Mouse (Mus musculus) lung, embryonic 16.5 days (tissue): ENCODE measurements around the gene Psmb10. TPM values are rescaled to one million over a fixed set of nuclear protein-coding genes. Genes with fewer than 3 reads are reported as not detected.

ENCODE experiments used
- ATAC-seq: fragments of 200-750 bp; cut with Nextera tagmentation; 2 replicates; pipeline ENCODE4 v1.8.0; 2017; ENCODE audit warnings: low read depth, mild to moderate bottlenecking, moderate library complexity
- H3K27ac ChIP-seq: fragments of 300-500 bp; sonication (generic); 2 replicates; pipeline ENCODE4 v1.5.1; 2014; ENCODE audit warnings: mild to moderate bottlenecking, control low read depth, low read length
- H3K27me3 ChIP-seq: fragments of 300-500 bp; sonication (generic); 2 replicates; pipeline ENCODE4 v1.6.1; 2014; ENCODE audit warnings: low read depth, low read length, mixed read lengths; ENCODE audit not compliant: control insufficient read depth, insufficient read depth
- H3K36me3 ChIP-seq: fragments of 300-500 bp; sonication (generic); 2 replicates; pipeline ENCODE4 v1.6.1; 2014; ENCODE audit warnings: low read length; ENCODE audit not compliant: control insufficient read depth, insufficient read depth
- H3K4me1 ChIP-seq: fragments of 300-500 bp; sonication (generic); replicated peaks from 2 replicates; pipeline ENCODE4 v1.6.1; 2014; ENCODE audit warnings: low read length, mixed read lengths; ENCODE audit not compliant: control insufficient read depth, insufficient read depth
- H3K4me2 ChIP-seq: fragments of 300-500 bp; sonication (generic); 2 replicates; pipeline ENCODE4 v1.6.1; 2014; ENCODE audit warnings: low read depth, low read length, control low read depth
- H3K4me3 ChIP-seq: fragments of 300-500 bp; sonication (generic); 2 replicates; pipeline ENCODE4 v1.5.1; 2014; ENCODE audit warnings: mild to moderate bottlenecking, low read length, control low read depth
- H3K9ac ChIP-seq: fragments of 300-500 bp; sonication (generic); 2 replicates; pipeline ENCODE4 v1.6.1; 2014; ENCODE audit warnings: low read length, control low read depth
- H3K9me3 ChIP-seq: fragments of 300-500 bp; sonication (generic); 2 replicates; pipeline ENCODE4 v1.6.1; 2016; ENCODE audit warnings: low read length; ENCODE audit not compliant: control insufficient read depth
- WGBS: fragments of 180-500 bp; shearing (Covaris S2); extraction: QIAGEN DNeasy Blood & Tissue Kit; methylation state at CpG from one replicate; pipeline ENCODE4 v1.1.7; 2014; 5-methylcytosine and 5-hydroxymethylcytosine counted together
- polyA plus RNA-seq: library from polyadenylated mRNA; unstranded; fragments of >200 nt; fragmentation: Nextera tagmentation; extraction: Ambion mirVana; gene quantifications from 2 replicates; pipeline ENCODE4 v1.2.1, GENCODE M21; 2015

The Psmb10 gene
- polyA plus RNA-seq, 1 experiment from 2014 or later, result 39.7 TPM

DNA sequence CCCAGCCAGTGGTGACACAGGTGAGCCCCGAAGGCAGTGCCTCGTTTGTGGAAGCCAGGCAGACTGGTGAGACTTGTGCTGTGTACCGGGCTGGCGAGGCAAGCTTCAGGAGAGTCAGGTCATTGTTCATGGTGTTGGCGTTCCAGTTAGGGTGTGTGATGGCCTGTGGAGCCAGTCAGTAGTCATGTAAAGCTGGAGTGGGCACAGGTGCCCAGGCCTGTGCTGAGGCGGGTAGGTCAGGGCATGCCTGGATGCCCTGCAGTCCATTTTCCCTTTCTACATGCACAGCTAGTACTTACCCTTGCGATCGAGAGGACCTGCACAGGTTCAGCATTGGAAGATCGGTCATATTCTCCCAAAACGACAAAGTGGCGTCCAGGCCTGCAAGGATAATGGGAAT, 5.7 kb downstream of the Psmb10 start:
- no peak overlapping the region for H3K9ac ChIP-seq
- no peak overlapping the region for H3K27ac ChIP-seq
- WGBS, result 88% methylated on average over 11 of the region's 11 CpGs
- no peak for ATAC-seq
- no peak overlapping the region for H3K4me3 ChIP-seq
- no peaks in the 10 kb centered on the region for H3K27me3 ChIP-seq
- H3K4me1 ChIP-seq, result peaks cover 7% of the 10 kb centered on the region
- H3K36me3 ChIP-seq, result 0 out of 2 replicates have a peak, but pooled peaks cover 6% of the 10 kb centered on the region
- no peaks in the 10 kb centered on the region for H3K9me3 ChIP-seq
- H3K4me2 ChIP-seq, result no peak overlapping the region

DNA sequence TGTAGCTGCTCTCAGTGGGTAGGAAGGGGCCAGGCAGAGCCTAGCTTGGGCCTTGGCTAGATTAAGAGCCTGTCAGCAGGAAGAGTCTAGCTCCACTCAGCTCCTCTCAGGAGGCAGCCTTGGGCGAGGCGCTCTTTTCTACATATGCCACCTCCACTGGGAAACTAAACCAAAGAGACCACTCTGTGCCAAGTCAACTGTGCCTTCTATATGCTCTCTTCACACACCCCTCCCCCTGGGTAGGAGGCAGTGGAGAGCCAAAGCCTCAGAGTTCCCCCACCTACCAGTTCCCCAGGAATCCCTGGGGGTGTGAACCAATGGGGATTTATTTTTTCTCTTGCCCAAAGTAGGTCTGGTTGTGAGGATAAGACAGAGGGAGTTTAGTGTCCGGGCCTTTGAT, 7.0 kb downstream of the Psmb10 start:
- Histone ChIP-seq H3K36me3 (0 out of 2 replicates have a peak, but pooled peaks cover 6% of the 10 kb centered on the region), H3K27ac (no peak overlapping the region), H3K27me3 (no peaks in the 10 kb centered on the region), H3K4me1 (peaks cover 2% of the 10 kb centered on the region), H3K9me3 (no peaks in the 10 kb centered on the region), H3K9ac (no peak overlapping the region), H3K4me2 (no peak overlapping the region), H3K4me3 (no peak overlapping the region)
- 85% methylated on average over 3 of the region's 3 CpGs for WGBS
- ATAC-seq, result no peak

DNA sequence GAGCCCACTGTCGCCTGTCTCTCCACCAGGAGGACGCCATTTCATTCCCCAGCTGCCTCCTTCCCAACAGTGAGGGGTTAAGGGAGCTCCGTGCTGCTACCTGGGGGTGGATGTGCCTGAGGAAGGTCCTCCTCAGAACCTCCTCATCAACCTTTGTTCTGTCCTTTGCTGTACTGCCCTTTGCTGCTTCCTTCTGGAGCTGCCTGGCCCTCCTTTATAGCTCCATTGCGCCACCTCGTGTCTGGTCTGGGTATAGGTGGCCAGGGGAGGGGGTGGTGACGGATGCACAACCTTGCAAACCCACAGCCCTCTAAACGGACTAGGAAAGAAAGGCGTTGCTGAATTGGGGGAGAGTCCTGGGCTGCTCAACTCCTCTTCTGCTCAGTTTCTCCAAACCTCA, 7.6 kb downstream of the Psmb10 start:
- no peak overlapping the region for H3K4me3 ChIP-seq
- 0 out of 2 replicates have a peak, but pooled peaks cover 6% of the 10 kb centered on the region for H3K36me3 ChIP-seq
- no peaks in the 10 kb centered on the region for H3K4me1 ChIP-seq
- no peaks in the 10 kb centered on the region for H3K9me3 ChIP-seq
- H3K4me2 ChIP-seq, result no peak overlapping the region
- no peak overlapping the region for H3K9ac ChIP-seq
- WGBS, result 18% methylated on average over 8 of the region's 8 CpGs
- H3K27ac ChIP-seq, result no peak overlapping the region
- H3K27me3 ChIP-seq, result no peaks in the 10 kb centered on the region
- peak; percentile 54 for ATAC-seq

DNA sequence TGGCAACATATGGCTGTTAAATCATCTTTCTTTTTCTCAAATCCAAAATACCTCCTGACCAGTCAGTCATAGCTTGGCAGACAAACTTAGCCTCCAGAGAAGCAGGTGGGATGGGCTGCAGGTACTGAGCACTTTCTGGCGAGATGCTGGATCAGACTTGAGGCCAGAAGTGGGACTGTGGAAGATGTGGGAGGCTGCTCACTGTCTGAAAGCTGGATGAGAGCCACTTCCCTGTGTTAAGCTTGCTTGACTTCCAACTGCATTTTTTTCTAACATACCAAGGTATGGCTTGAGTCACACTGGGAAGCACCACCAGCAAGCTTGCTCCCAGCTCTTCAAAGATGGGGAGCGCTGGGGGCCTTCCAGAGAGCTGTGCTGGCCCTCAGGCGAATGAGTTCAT, 13.1 kb downstream of the Psmb10 start:
- H3K9me3 ChIP-seq, result no peaks in the 10 kb centered on the region
- no peak overlapping the region for H3K4me2 ChIP-seq
- H3K4me3 ChIP-seq, result no peak overlapping the region
- H3K36me3 ChIP-seq, result 0 out of 2 replicates have a peak, but pooled peaks cover 4% of the 10 kb centered on the region
- 64% methylated on average over 3 of the region's 3 CpGs for WGBS
- H3K27me3 ChIP-seq, result no peaks in the 10 kb centered on the region
- H3K9ac ChIP-seq, result no peak overlapping the region
- no peak overlapping the region for H3K27ac ChIP-seq
- no peak for ATAC-seq
- no peaks in the 10 kb centered on the region for H3K4me1 ChIP-seq

DNA sequence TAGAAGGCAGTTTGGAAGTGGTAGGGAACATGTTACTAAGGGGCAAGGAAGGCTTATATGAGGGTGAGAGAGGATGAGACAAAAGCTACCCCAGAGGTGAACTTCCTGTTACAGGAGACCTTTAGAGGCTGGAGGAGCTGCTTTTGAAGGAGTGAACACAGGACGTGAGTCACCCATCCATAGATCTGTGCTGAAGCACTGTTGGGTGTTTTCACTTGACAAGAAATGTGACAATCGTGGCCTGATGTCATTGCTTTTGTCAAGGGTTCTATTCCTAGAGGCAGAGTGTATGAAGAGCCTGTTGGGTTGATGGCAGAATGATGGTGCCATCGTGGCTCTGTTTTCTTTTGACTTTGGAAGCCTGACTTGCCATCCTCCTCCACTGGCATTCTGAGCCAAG, 18.9 kb downstream of the Psmb10 start:
- no peak for ATAC-seq
- Histone ChIP-seq H3K4me3 (no peak overlapping the region), H3K4me1 (no peaks in the 10 kb centered on the region), H3K9ac (no peak overlapping the region), H3K36me3 (peaks cover 9% of the 10 kb centered on the region; the same call in 1 of the 2 replicates), H3K4me2 (no peak overlapping the region), H3K9me3 (no peaks in the 10 kb centered on the region), H3K27ac (no peak overlapping the region), H3K27me3 (no peaks in the 10 kb centered on the region)
- 80% methylated on average over 3 of the region's 3 CpGs for WGBS

DNA sequence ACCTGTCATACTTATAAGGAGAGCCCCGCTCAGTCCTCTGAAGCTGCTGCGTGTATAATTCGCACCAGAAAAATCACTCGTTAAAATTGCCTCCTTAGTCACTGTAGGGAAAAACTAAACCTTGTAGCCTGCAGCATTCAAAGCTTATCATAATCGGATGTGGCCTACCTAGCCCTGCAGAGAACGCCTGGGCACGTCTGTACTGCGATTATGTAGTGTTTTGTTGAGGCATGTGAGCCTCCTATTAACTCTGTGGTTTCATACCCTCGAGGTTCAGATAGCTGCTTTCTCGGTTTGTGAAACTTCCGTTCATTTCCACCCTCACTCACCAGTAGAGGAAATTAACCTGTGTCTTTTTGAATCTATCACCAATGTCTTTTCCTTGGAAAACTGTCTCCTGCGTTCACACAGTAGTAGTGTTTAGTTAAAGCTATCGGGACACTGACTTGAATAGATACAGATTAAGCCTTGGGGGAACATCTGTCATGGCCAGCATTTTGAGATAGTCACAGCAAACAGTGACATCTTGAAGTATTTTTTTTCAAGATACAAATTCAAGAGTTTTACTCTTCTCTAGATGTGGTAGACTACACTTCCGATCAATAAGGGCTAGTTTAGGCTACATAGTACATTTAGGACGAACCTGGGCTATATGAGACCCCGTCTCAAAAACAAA, 37.2 kb downstream of the Psmb10 start:
- Histone ChIP-seq H3K9me3 (no peaks in the 10 kb centered on the region), H3K4me1 (peaks cover 7% of the 10 kb centered on the region), H3K4me2 (peak overlapping the region; percentile 79), H3K27ac (peak overlapping the region; percentile 85), H3K9ac (peak overlapping the region; percentile 97), H3K4me3 (peak overlapping the region; percentile 85), H3K36me3 (0 out of 2 replicates have a peak, but pooled peaks cover 2% of the 10 kb centered on the region), H3K27me3 (no peaks in the 10 kb centered on the region)
- 28% methylated on average over 16 of the region's 16 CpGs for WGBS
- no peak for ATAC-seq

DNA sequence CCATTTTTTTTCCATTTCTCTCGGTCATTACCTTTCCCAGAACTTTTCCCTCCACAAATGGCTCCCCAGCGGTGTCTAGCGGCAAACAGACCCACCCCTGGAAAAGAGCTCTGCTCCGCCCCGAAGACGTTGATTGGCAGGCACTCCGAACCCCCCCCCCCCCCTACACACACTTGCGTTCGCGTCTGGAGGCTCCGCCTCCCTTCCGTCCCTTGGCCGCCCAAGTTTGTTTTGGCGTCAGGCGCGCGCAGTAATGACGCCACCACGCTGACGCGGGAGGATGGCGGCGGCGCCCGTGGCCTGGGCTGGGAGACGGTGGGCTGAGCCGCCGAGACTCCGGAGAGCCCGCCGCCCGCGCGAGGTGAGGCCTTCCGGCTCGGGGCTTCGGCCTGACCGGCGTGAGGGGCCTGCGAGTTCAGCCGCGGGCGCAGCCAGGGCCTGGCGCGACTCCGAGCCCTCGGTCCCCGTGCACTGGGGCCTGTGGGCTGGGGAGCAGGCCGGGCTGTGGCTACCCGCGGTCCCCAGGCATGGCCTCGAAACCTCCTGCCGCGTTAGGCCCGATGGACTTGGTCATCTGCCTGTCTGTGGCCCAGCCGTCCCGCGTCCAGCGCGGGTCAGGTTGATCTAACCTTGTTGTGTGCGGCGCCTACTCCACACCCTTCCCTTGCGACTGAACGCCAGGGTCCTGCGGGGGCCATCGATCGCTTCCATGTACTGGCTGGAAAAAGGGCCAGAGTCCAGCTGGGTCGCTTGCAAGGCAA, 37.9 kb downstream of the Psmb10 start, which contains the start of gene Pskh1:
Gene Pskh1, plus strand, starts transcription at position 262 of the 761 bp plus-strand sequence.
- WGBS, result 0% methylated on average over 68 of the region's 68 CpGs

DNA sequence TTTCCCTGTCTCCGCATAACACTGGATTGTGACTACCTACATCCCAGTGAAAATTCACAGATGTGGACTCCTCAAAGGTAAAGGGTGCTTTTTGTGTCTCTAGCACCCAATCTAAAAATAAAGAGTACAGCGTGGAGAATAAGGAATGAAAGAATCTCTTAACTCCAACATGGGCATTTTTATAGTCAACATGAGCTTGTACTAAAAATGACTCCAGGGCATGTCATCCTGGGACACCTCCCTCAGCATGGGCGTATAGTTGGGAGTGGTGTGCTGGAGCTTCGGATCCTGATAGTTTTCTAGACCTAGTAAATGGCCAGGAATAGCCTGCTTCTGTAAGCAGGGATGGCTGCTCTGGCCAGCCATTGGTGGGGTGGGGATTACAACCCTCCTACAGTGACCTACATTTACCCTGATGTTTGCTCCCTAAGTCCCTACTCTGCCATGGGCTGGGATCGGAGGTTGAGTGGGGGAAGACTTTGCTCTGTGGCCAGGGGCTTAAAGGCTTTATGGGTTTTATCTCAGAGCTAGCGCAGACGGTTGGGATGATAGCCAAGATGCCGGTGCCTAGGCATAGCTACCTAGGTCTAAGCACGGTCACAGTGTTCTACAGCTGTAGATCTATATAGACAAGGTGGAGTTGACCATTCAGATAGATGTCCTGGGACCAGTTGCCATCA, 40.3 kb downstream of the Psmb10 start:
- ATAC-seq, result no peak
- Histone ChIP-seq H3K4me3 (no peak overlapping the region), H3K9ac (0 out of 2 replicates have a peak overlapping the region, but pooled peaks have one; percentile 4), H3K9me3 (no peaks in the 10 kb centered on the region), H3K4me2 (no peak overlapping the region), H3K27ac (no peak overlapping the region), H3K36me3 (no peaks in the 10 kb centered on the region; the same call in 1 of the 2 replicates), H3K4me1 (peaks cover 9% of the 10 kb centered on the region), H3K27me3 (no peaks in the 10 kb centered on the region)
- WGBS, result 79% methylated on average over 9 of the region's 9 CpGs

More for the DNA sequence above, 37.9 kb downstream of the Psmb10 start, which contains the start of gene Pskh1:
- Histone ChIP-seq H3K27me3 (no peaks in the 10 kb centered on the region), H3K4me3 (peak within 1 kb of the TSS; percentile 85), H3K4me1 (peaks cover 7% of the 10 kb centered on the region), H3K9me3 (no peaks in the 10 kb centered on the region), H3K27ac (peak within 1 kb of the TSS; percentile 85), H3K36me3 (0 out of 2 replicates have a peak, but pooled peaks cover 2% of the 10 kb centered on the region), H3K9ac (peak within 1 kb of the TSS; percentile 97), H3K4me2 (peak within 1 kb of the TSS; percentile 79)
- peak; percentile 98 for ATAC-seq

DNA sequence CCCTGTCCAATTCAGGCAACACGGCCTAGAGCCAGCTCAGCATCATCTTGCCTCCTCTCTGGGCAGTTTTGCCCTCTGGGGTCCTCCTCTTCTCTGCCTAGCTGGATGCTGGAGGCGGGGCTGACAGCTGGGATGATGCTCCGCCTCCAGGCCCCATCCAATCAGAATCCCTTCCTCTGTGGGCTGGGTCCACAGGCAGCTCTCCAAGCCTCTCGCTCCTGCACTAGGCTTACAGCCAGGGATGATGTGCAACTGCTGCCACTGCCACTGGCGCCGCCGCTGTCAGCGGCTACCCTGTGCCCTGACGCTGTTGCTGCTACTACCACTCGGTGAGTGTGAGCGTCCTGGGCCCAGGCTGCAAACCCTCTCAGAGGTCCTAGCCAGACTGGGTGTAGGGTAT, 44.9 kb downstream of the Psmb10 start, which contains the start of gene Nrn1l:
Gene Nrn1l, plus strand, starts transcription at position 229 of the 400 bp plus-strand sequence.
- Histone ChIP-seq H3K9me3 (no peaks in the 10 kb centered on the region), H3K4me1 (peaks cover 3% of the 10 kb centered on the region; the same call in 1 of the 2 replicates), H3K4me3 (no peak within 1 kb of the TSS), H3K36me3 (peaks cover 36% of the 10 kb centered on the region), H3K4me2 (no peak within 1 kb of the TSS), H3K27ac (peak within 1 kb of the TSS; percentile 38; the same call in 1 of the 2 replicates), H3K27me3 (no peaks in the 10 kb centered on the region), H3K9ac (no peak within 1 kb of the TSS)
- ATAC-seq, result peak; percentile 91
- 18% methylated on average over 11 of the region's 11 CpGs for WGBS
